Mouse (Mus musculus) testis, adult 2 months (tissue): Measurements from ENCODE around the gene Dbr1. TPM values are rescaled to one million over a fixed set of nuclear protein-coding genes. Genes with fewer than 3 reads are reported as not detected.
"Not testable (repeated sequence)": the region's sequence is repeated elsewhere in the genome, so short reads cannot be mapped to it uniquely, and the experiment has no call there.

Experiments used
- H3K27ac ChIP-seq: fragments of 200-500 bp; 2 replicates; pipeline ENCODE4 v1.5.1; 2012; ENCODE audit warnings: low read depth, low read length; ENCODE audit not compliant: control insufficient read depth, insufficient read depth
- H3K27me3 ChIP-seq: fragments of 200-500 bp; 2 replicates; pipeline ENCODE4 v1.6.1; 2012; ENCODE audit warnings: mild to moderate bottlenecking, low read length, moderate library complexity; ENCODE audit not compliant: control insufficient read depth, insufficient read depth
- H3K36me3 ChIP-seq: fragments of 200-500 bp; 2 replicates; pipeline ENCODE4 v1.6.1; 2012; ENCODE audit warnings: mild to moderate bottlenecking, low read length; ENCODE audit not compliant: control insufficient read depth, insufficient read depth
- H3K4me1 ChIP-seq: fragments of 200-500 bp; 2 replicates; pipeline ENCODE4 v1.6.1; 2012; ENCODE audit warnings: low read length; ENCODE audit not compliant: control insufficient read depth, insufficient read depth
- H3K4me3 ChIP-seq: fragments of 200-500 bp; 2 replicates; pipeline ENCODE4 v1.5.1; 2012; ENCODE audit warnings: low read depth, mild to moderate bottlenecking, low read length, moderate library complexity, mixed read lengths; ENCODE audit not compliant: control insufficient read depth
- CTCF ChIP-seq: fragments of 200-500 bp; IDR thresholded peaks from 2 replicates; pipeline ENCODE4 v1.5.1; 2012; ENCODE audit warnings: low read depth, mild to moderate bottlenecking, inconsistent platforms, low read length, moderate library complexity; ENCODE audit not compliant: control insufficient read depth, insufficient read depth, insufficient replicate concordance
- POLR2A ChIP-seq: fragments of 200-500 bp; IDR thresholded peaks from 2 replicates; pipeline ENCODE4 v1.6.1; 2012; ENCODE audit warnings: low read depth, mild to moderate bottlenecking, inconsistent platforms, low read length, moderate library complexity; ENCODE audit not compliant: control insufficient read depth
- polyA plus RNA-seq: library from polyadenylated mRNA; depleted of rRNA; stranded (reverse); fragments of >200 nt; gene quantifications from 2 replicates; pipeline ENCODE4 v1.2.3, GENCODE M21; 2012

Gene Dbr1
- polyA plus RNA-seq, 1 experiment: 3.6 TPM

GRCm38 (mm10) chr9:99569071-99569397 lies 6.6 kb upstream of the Dbr1 start:
- TF ChIP-seq CTCF: no peak
- no peak for TF ChIP-seq POLR2A
- H3K4me1 ChIP-seq: peaks cover 3% of the 10 kb centered on the region
- H3K4me3 ChIP-seq: peak overlapping the region; percentile 91
- H3K36me3 ChIP-seq: no peaks in the 10 kb centered on the region
- H3K27ac ChIP-seq: peak overlapping the region; percentile 68; the same call in 1 of the 2 replicates
- no peaks in the 10 kb centered on the region for H3K27me3 ChIP-seq

- Histone ChIP-seq H3K4me1 (no peaks in the 10 kb centered on the region; the same call in 1 of the 2 replicates), H3K36me3 (peaks cover 3% of the 10 kb centered on the region; the same call in 1 of the 2 replicates), H3K27ac (no peak overlapping the region), H3K27me3 (no peaks in the 10 kb centered on the region), H3K4me3 (no peak overlapping the region)
- TF ChIP-seq CTCF: no peak
- no peak for TF ChIP-seq POLR2A
Observed at GRCm38 (mm10) chr9:99580655-99581054, 5.1 kb downstream of the Dbr1 start.

- H3K4me3 ChIP-seq: no peak overlapping the region
- H3K27ac ChIP-seq: no peak overlapping the region
- no peaks in the 10 kb centered on the region for H3K27me3 ChIP-seq
- H3K36me3 ChIP-seq: peaks cover 2% of the 10 kb centered on the region; the same call in 1 of the 2 replicates
- H3K4me1 ChIP-seq: 0 out of 2 replicates have a peak, but pooled peaks cover 2% of the 10 kb centered on the region
- TF ChIP-seq CTCF (peak; percentile 87), POLR2A (no peak)
Observed at GRCm38 (mm10) chr9:99587505-99588202, 12.1 kb downstream of the Dbr1 start.

GRCm38 (mm10) chr9:99591144-99591543 lies 15.5 kb downstream of the Dbr1 start:
- 0 out of 2 replicates have a peak, but pooled peaks cover 2% of the 10 kb centered on the region for H3K4me1 ChIP-seq
- no peak overlapping the region for H3K27ac ChIP-seq
- no peaks in the 10 kb centered on the region for H3K27me3 ChIP-seq
- TF ChIP-seq CTCF (no peak), POLR2A (no peak)
- no peak overlapping the region for H3K4me3 ChIP-seq
- H3K36me3 ChIP-seq: no peaks in the 10 kb centered on the region

GRCm38 (mm10) chr9:99599127-99599526 lies 23.5 kb downstream of the Dbr1 start:
- not testable (repeated sequence) for H3K27me3 ChIP-seq, H3K4me3 ChIP-seq, H3K4me1 ChIP-seq, H3K27ac ChIP-seq, H3K36me3 ChIP-seq

GRCm38 (mm10) chr9:99603566-99603965 lies 28.0 kb downstream of the Dbr1 start:
- TF ChIP-seq CTCF (no peak), POLR2A (no peak)
- Histone ChIP-seq H3K36me3 (no peaks in the 10 kb centered on the region), H3K27me3 (no peaks in the 10 kb centered on the region), H3K4me1 (no peaks in the 10 kb centered on the region), H3K4me3 (no peak overlapping the region), H3K27ac (no peak overlapping the region)

GRCm38 (mm10) chr9:99612202-99612601 lies 36.6 kb downstream of the Dbr1 start, which contains the start of gene A4gnt:
A4gnt (plus strand) TSS chr9:99612502.
- Histone ChIP-seq H3K27me3 (no peaks in the 10 kb centered on the region), H3K4me1 (no peaks in the 10 kb centered on the region), H3K4me3 (no peak within 1 kb of the TSS), H3K27ac (no peak within 1 kb of the TSS), H3K36me3 (no peaks in the 10 kb centered on the region)
- no peak for TF ChIP-seq CTCF
- TF ChIP-seq POLR2A: no peak

GRCm38 (mm10) chr9:99619688-99620087 lies 44.1 kb downstream of the Dbr1 start:
- H3K4me3 ChIP-seq: no peak overlapping the region; the same call in 1 of the 2 replicates
- no peak for TF ChIP-seq POLR2A
- TF ChIP-seq CTCF: no peak
- no peak overlapping the region for H3K27ac ChIP-seq
- H3K4me1 ChIP-seq: no peaks in the 10 kb centered on the region; the same call in none of the 2 replicates
- no peaks in the 10 kb centered on the region for H3K36me3 ChIP-seq
- H3K27me3 ChIP-seq: no peaks in the 10 kb centered on the region
